Mouse (Mus musculus) myocyte (in vitro differentiated cells): ENCODE data around the gene Rapgef2.

Experiments used
- MAX ChIP-seq: IDR thresholded peaks from one replicate; pipeline ENCODE4 v1.6.1; 2011; ENCODE audit warnings: low read depth, mild to moderate bottlenecking, control low read depth
- MYOD1 ChIP-seq, 3 experiments: IDR thresholded peaks; one replicate each; pipeline ENCODE4 v1.6.1; 2011; ENCODE audit warnings: control low read depth in 2 of 3, low read depth in 2 of 3, mild to moderate bottlenecking in 2 of 3, moderate library complexity in 1 of 3; ENCODE audit not compliant: insufficient read length in 2 of 3, control insufficient read depth in 1 of 3
- POLR2A ChIP-seq: IDR thresholded peaks from one replicate; pipeline ENCODE4 v1.6.1; 2011; ENCODE audit warnings: low read depth, mild to moderate bottlenecking, control low read depth, moderate library complexity; ENCODE audit not compliant: insufficient read length
- SRF ChIP-seq: IDR thresholded peaks from one replicate; pipeline ENCODE4 v1.6.1; 2011; ENCODE audit warnings: low read depth; ENCODE audit not compliant: control insufficient read depth, insufficient read length
- USF1 ChIP-seq: IDR thresholded peaks from one replicate; pipeline ENCODE4 v1.6.1; 2011; ENCODE audit warnings: low read depth, mild to moderate bottlenecking, control low read depth, moderate library complexity

- TF ChIP-seq SRF (no peak), POLR2A (no peak), MAX (no peak), MYOD1 (IDR thresholded peaks at IDR 0.05; ENCODE audit: control insufficient read depth in 1 of 3, insufficient read length in 2 of 3, low read depth in 2 of 3) (no peak), USF1 (no peak)
Observed at GRCm38 (mm10) chr3:79073541-79074244, 212.6 kb downstream of the Rapgef2 start.
